Mouse (Mus musculus): ENCODE data around the gene Tex22. TPM values are rescaled to one million over a fixed set of nuclear protein-coding genes. Genes with fewer than 3 reads are reported as not detected.

Tex22 gene
- not detected in 2 replicates for polyA plus RNA-seq (2021; fragmentation: Nextera tagmentation)
- long read RNA-seq, experiment 1, result 0 reads
- long read RNA-seq, experiment 2, result 0 reads

GRCm38 (mm10) chr12:113074329-113075062 lies at the start of gene Tex22:
Tex22 (plus strand) TSS chr12:113074502.

GRCm38 (mm10) chr12:113097749-113098281 lies 23.5 kb downstream of the Tex22 start, which contains the start of gene Mta1:
Mta1 (plus strand) TSS chr12:113098278.

Small RNAs within 50 kb of the gene (microRNA-seq; reads per million reads assigned to microRNA genes)
- gene Gm44471, result not detected

Other genes starting within 250 kb of the Tex22 start
- 11.4 and 13.2 TPM in 2 replicates for gene Cdca4, start 245.1 kb upstream of the Tex22 start, polyA plus RNA-seq (2021; fragmentation: Nextera tagmentation)
- not detected in 2 replicates for gene Gpr132, start 206.3 kb upstream of the Tex22 start, polyA plus RNA-seq (2021; fragmentation: Nextera tagmentation)
- gene Jag2, start 144.7 kb upstream of the Tex22 start, polyA plus RNA-seq (2021; fragmentation: Nextera tagmentation), result 3.7 and 4.1 TPM in 2 replicates
- gene Nudt14, start 132.4 kb upstream of the Tex22 start, polyA plus RNA-seq (2021; fragmentation: Nextera tagmentation), result 37.9 and 42.1 TPM in 2 replicates
- gene Btbd6, start 98.0 kb upstream of the Tex22 start, polyA plus RNA-seq (2021; fragmentation: Nextera tagmentation), result 40.3 and 45.0 TPM in 2 replicates
- 33.3 and 49.2 TPM in 2 replicates for gene Brf1, start 73.8 kb upstream of the Tex22 start, polyA plus RNA-seq (2021; fragmentation: Nextera tagmentation)
- gene Pacs2, start 60.0 kb upstream of the Tex22 start, polyA plus RNA-seq (2021; fragmentation: Nextera tagmentation), result 10.3 and 11.4 TPM in 2 replicates
- gene Mta1, start 23.8 kb downstream of the Tex22 start, polyA plus RNA-seq (2021; fragmentation: Nextera tagmentation), result 7.9 and 9.3 TPM in 2 replicates
- gene Crip2, start 65.7 kb downstream of the Tex22 start, polyA plus RNA-seq (2021; fragmentation: Nextera tagmentation), result 215 and 241 TPM in 2 replicates
- 78.3 and 79.6 TPM in 2 replicates for gene Crip1, start 71.8 kb downstream of the Tex22 start, polyA plus RNA-seq (2021; fragmentation: Nextera tagmentation)
- gene Tedc1, start 81.9 kb downstream of the Tex22 start, polyA plus RNA-seq (2021; fragmentation: Nextera tagmentation), result 0.93 and 0.97 TPM in 2 replicates
- gene Tmem121, start 111.4 kb downstream of the Tex22 start, polyA plus RNA-seq (2021; fragmentation: Nextera tagmentation), result 15.5 and 16.6 TPM in 2 replicates

All from layer of hippocampus, adult 6 months (tissue).